Mouse (Mus musculus): Measurements from ENCODE around the gene Camkmt. TPM values are rescaled to one million over a fixed set of nuclear protein-coding genes. Genes with fewer than 3 reads are reported as not detected.

The Camkmt gene
- polyA plus RNA-seq, 1 experiment: 2.5 TPM

GRCm38 (mm10) chr17:85495012-85495754 is 404.8 kb downstream of the Camkmt start:
- no peak for DNase-seq (ENCODE audit: low read depth)

DNA sequence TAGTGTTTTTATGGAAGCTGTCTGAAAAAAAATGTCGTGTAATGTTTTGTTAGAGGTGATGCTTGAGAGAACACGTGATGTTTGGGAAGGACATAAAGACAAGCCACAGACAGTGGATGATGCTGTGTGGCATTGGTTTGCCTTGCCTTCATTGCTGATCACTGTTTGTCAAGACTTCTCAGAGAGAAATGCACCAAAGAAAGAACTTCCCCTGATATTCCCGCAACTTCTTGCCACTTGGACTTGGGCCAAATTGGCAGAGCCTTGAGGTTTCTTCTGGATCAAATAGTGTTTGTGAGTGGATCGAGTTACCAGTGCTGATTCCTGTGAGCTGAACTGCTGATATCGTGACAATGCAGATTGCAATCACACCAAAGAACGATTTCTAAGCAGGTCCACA is 405.5 kb downstream of the Camkmt start:
- no peak for DNase-seq (ENCODE audit: low read depth)

DNA sequence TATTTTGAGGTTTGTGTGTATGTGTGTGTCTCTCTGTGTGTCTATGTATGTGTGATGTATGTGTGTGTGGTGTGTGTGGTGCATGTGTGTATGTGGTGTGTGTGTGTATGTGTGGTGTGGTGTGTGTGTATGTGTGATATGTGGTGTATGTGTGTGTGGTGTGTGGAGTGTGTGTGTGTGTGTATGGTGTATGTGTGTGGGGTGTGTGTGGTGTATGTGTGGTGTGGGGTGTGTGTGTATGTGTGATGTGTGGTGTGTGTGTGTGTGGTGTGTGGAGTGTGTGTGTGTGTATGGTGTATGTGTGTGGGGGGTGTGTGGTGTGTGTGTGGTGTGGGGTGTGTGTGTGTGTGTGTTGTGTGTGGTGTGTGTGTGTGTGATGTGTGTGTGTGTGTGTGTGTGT is 414.5 kb downstream of the Camkmt start:
- DNase-seq (ENCODE audit: low read depth): no peak

DNA sequence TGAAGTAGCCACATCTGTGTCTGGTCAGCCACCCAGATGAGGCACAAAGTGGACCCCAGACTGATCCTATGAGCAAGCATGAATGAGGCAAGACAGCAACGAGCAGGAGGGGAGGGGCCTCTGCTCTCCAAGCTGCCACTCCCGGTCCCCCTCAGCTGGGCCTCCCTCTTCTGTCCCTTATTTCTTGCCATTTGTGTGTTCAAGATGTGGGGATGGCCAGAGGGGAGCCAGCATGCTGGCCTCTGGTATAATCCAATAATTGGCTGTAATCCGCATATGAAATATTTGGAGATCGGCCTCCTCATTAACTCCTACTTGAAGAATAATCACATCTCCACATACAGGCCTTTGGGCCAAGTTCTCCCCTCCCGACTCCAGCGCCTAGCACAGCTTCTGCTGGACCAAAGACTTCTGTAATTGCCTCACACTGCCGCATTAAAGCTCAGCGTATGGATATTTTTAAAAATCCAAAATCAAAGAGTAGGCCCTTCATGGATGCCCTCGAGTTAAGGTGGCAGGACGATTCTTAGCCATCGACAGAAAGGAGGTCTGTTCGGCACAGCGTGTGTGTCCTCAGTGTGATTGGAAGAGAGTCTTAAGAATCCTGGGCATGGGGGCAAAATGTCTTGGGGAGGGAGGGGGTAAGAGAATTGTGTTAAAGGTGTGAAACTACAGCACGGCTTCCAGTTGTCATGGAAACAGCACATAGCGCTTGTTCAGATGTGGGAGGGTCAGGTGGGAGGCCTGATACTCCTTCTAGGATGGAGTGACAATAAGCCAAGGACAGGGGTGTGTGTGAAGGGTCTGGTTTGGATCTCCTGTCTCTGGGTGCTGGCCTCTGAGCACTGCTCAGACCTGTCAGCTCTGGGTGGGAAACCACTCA is 416.1 kb downstream of the Camkmt start:
- DNase-seq (ENCODE audit: low read depth): no peak

DNA sequence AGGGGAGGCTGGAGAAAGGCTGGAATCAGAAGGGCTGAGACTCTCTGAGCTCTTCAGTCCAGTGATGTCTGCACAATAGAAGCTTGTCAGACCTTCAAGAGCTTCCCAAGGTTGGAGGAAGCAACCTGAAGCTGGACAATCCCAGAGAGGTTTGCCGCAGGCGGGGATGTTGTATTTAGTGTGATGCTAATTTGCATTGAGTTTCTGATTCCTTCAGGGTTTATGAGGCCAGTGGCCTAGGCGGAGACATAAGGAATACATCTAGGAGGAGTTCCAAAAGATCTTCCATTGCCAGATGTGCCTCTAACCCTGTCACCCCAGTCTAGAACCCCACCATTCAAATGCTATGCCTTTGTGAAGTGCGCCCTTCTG is 416.7 kb downstream of the Camkmt start:
- no peak for DNase-seq (ENCODE audit: low read depth)

Other genes starting within 250 kb of the Camkmt start
- gene Ppm1b, start 133.8 kb upstream of the Camkmt start, polyA plus RNA-seq (2012; rRNA removed): 28.5 and 37.3 TPM in 2 replicates
- gene Slc3a1, start 62.2 kb upstream of the Camkmt start, polyA plus RNA-seq (2012; rRNA removed): 0.36 and 0.42 TPM in 2 replicates
- gene Prepl, start 311 bp upstream of the Camkmt start, polyA plus RNA-seq (2012; rRNA removed): 16.4 and 19.2 TPM in 2 replicates

Data from gonadal fat pad, adult 2 months (tissue).